Mouse (Mus musculus): ENCODE data around the gene Popdc3. TPM values are rescaled to one million over a fixed set of nuclear protein-coding genes. Genes with fewer than 3 reads are reported as not detected.

Popdc3 gene
- polyA plus RNA-seq, 1 experiment = not detected

DNA sequence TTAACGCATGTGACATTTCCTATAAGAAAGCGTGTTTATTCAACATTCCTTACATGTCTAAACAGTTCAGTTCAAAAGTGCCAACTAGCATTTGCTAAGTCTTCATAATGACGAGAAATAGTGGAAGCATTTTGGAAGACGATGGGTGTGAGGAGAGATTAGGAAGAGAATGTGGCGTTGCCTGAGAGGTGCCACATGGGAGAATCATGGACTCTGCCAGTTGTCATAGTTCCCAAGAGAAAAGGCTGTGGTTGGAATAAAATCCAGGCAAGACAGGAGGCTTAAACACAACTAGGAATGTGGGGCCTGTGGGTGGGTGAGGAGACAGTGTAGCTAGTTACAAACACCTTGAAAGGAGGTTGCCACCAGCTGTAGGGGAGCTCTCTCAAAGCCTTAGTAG, 127.3 kb downstream of the Popdc3 start:
- Histone ChIP-seq H3K27ac (ENCODE audit: control insufficient read depth, insufficient read depth, low read depth, low read length, poor library complexity) (no peak overlapping the region), H3K4me3 (replicated peaks; ENCODE audit: control insufficient read depth, low read depth, low read length) (no peak overlapping the region), H3K4me1 (ENCODE audit: control insufficient read depth, insufficient read depth, low read length) (no peaks in the 10 kb centered on the region)
- no peak for TF ChIP-seq CTCF (IDR thresholded peaks at IDR 0.05; ENCODE audit: control insufficient read depth, insufficient read depth, low read length)
- no peak for TF ChIP-seq POLR2A (IDR thresholded peaks at IDR 0.05; ENCODE audit: borderline replicate concordance, control insufficient read depth, low read depth, low read length)
- 81% methylated on average over 5 of the region's 5 CpGs for WGBS

DNA sequence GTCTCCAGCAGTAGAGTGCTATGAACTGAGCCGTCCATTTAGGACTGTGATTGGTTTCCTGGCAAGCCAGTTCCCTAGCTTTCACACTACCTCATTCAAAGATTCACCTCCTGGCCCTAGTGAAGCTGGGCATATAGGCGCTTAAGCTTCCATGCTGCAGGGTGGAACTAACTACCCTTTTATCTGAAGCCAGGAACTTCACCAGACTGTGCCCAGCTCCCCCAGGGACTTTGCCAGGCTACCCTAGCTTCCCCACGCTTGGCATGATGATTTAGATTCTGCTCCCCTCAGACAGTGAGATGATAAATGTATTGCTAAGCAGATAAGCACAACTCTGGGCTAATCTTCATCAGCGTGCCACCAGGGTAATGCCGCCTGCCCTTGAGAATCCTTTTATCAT, 133.2 kb downstream of the Popdc3 start:
- Histone ChIP-seq H3K27ac (ENCODE audit: control insufficient read depth, insufficient read depth, low read depth, low read length, poor library complexity) (no peak overlapping the region), H3K4me1 (ENCODE audit: control insufficient read depth, insufficient read depth, low read length) (no peaks in the 10 kb centered on the region), H3K4me3 (replicated peaks; ENCODE audit: control insufficient read depth, low read depth, low read length) (no peak overlapping the region)
- TF ChIP-seq POLR2A (IDR thresholded peaks at IDR 0.05; ENCODE audit: borderline replicate concordance, control insufficient read depth, low read depth, low read length) (no peak), CTCF (IDR thresholded peaks at IDR 0.05; ENCODE audit: control insufficient read depth, insufficient read depth, low read length) (no peak)
- 75% methylated on average over 5 of the region's 5 CpGs for WGBS

DNA sequence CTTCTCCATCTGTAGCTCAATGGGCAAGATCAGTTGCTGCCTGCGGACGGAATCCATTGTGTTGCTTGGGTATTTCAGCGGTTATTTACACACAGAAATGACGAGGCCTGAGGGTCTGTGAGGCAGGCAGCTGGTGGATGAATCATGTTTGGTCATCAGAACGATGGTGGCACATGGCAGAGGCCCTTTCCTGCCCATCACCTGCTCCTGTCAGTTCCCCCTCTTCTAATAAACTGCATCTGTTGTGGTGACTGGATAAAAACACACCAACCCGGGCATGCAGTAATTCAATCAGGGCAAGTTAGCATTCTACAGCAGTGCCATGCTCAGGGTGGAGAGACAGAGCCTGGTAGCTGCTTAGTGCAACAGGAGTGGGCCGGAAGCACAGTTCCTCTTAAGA, 133.7 kb downstream of the Popdc3 start:
- 67% methylated on average over 7 of the region's 7 CpGs for WGBS
- Histone ChIP-seq H3K4me1 (ENCODE audit: control insufficient read depth, insufficient read depth, low read length) (no peaks in the 10 kb centered on the region), H3K4me3 (replicated peaks; ENCODE audit: control insufficient read depth, low read depth, low read length) (no peak overlapping the region), H3K27ac (ENCODE audit: control insufficient read depth, insufficient read depth, low read depth, low read length, poor library complexity) (no peak overlapping the region)
- no peak for TF ChIP-seq CTCF (IDR thresholded peaks at IDR 0.05; ENCODE audit: control insufficient read depth, insufficient read depth, low read length)
- TF ChIP-seq POLR2A (IDR thresholded peaks at IDR 0.05; ENCODE audit: borderline replicate concordance, control insufficient read depth, low read depth, low read length) = no peak

DNA sequence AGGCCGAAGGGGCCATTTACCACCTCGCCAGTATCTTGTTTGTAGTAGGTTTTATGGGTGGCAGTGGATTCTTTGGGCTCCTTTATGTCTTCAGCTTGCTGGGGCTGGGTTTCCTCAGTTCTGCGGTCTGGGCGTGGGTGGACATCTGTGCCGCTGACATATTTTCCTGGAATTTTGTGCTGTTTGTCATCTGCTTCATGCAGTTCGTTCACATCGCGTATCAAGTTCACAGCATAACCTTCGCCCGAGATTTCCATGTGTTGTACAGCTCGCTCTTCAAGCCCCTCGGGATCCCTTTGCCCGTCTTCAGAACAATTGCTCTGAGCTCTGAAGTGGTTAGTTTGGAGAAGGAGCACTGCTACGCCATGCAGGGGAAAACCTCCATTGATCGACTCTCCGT, 137.0 kb downstream of the Popdc3 start:
- no peak for TF ChIP-seq POLR2A (IDR thresholded peaks at IDR 0.05; ENCODE audit: borderline replicate concordance, control insufficient read depth, low read depth, low read length)
- no peak for TF ChIP-seq CTCF (IDR thresholded peaks at IDR 0.05; ENCODE audit: control insufficient read depth, insufficient read depth, low read length)
- no peak overlapping the region for H3K27ac ChIP-seq (ENCODE audit: control insufficient read depth, insufficient read depth, low read depth, low read length, poor library complexity)
- WGBS = 88% methylated on average over 16 of the region's 16 CpGs
- H3K4me3 ChIP-seq (replicated peaks; ENCODE audit: control insufficient read depth, low read depth, low read length) = no peak overlapping the region
- H3K4me1 ChIP-seq (ENCODE audit: control insufficient read depth, insufficient read depth, low read length) = no peaks in the 10 kb centered on the region

DNA sequence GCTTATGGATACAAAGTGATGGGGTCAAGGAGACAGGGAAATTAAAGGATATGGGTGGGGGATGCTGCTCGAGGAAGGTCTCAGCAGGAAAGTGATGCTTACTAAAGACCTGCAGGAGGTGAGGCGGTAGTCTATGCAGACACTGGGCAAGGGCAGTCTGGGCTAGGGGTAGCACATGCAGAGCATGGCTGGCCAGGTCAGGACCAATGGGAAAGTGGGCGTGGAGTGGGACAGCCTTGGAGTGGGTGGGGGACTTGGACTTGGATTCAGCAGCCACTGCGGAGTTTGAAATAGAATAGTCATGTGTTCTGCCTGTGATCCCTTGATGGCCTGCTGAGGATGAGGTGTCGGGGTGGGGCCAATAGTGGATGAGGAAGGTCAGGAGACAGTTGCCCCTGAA, 141.0 kb downstream of the Popdc3 start:
- 82% methylated on average over 5 of the region's 5 CpGs for whole genome bisulfite sequencing
- TF ChIP-seq POLR2A (IDR thresholded peaks at IDR 0.05; ENCODE audit: borderline replicate concordance, control insufficient read depth, low read depth, low read length) (no peak), CTCF (IDR thresholded peaks at IDR 0.05; ENCODE audit: control insufficient read depth, insufficient read depth, low read length) (no peak)
- no peak overlapping the region for H3K4me3 ChIP-seq (replicated peaks; ENCODE audit: control insufficient read depth, low read depth, low read length)

GRCm38 (mm10) chr10:45320296-45320695, 142.4 kb downstream of the Popdc3 start:
- H3K27ac ChIP-seq (ENCODE audit: control insufficient read depth, insufficient read depth, low read depth, low read length, poor library complexity) = no peak overlapping the region
- 72% methylated on average over 3 of the region's 3 CpGs for WGBS
- no peaks in the 10 kb centered on the region for H3K4me1 ChIP-seq (ENCODE audit: control insufficient read depth, insufficient read depth, low read length)
- TF ChIP-seq CTCF (IDR thresholded peaks at IDR 0.05; ENCODE audit: control insufficient read depth, insufficient read depth, low read length) (no peak), POLR2A (IDR thresholded peaks at IDR 0.05; ENCODE audit: borderline replicate concordance, control insufficient read depth, low read depth, low read length) (no peak)
- no peak overlapping the region for H3K4me3 ChIP-seq (replicated peaks; ENCODE audit: control insufficient read depth, low read depth, low read length)

More for the DNA sequence above, 141.0 kb downstream of the Popdc3 start:
- no peaks in the 10 kb centered on the region for H3K4me1 ChIP-seq (ENCODE audit: control insufficient read depth, insufficient read depth, low read length)
- H3K27ac ChIP-seq (ENCODE audit: control insufficient read depth, insufficient read depth, low read depth, low read length, poor library complexity) = no peak overlapping the region

DNA sequence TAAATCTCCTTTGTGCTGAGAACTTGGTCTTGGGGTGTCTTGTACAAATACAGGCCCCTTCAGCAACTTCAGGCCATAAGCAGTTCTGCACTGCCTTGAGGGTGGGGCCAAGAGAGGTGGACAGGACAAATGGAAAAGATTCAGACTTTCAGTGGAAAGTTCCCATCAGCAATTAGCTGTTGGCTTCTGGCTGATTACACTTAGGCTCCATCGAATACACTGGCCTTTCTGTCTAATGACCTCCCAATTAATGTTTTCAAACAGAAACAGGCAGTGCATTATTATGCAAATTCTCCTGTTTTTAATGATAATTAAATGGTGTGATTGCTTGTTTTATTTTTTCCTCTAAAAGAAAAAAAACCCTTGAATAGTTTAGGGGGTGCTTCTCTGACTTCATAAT, 146.3 kb downstream of the Popdc3 start:
- no peak overlapping the region for H3K4me3 ChIP-seq (replicated peaks; ENCODE audit: control insufficient read depth, low read depth, low read length)
- no peaks in the 10 kb centered on the region for H3K4me1 ChIP-seq (ENCODE audit: control insufficient read depth, insufficient read depth, low read length)
- H3K27ac ChIP-seq (ENCODE audit: control insufficient read depth, insufficient read depth, low read depth, low read length, poor library complexity) = no peak overlapping the region
- WGBS = 66% methylated on average over 1 of the region's 1 CpGs
- TF ChIP-seq CTCF (IDR thresholded peaks at IDR 0.05; ENCODE audit: control insufficient read depth, insufficient read depth, low read length) (no peak), POLR2A (IDR thresholded peaks at IDR 0.05; ENCODE audit: borderline replicate concordance, control insufficient read depth, low read depth, low read length) (no peak)

GRCm38 (mm10) chr10:45328196-45329000, 150.5 kb downstream of the Popdc3 start:
- TF ChIP-seq CTCF (IDR thresholded peaks at IDR 0.05; ENCODE audit: control insufficient read depth, insufficient read depth, low read length) (no peak), POLR2A (IDR thresholded peaks at IDR 0.05; ENCODE audit: borderline replicate concordance, control insufficient read depth, low read depth, low read length) (no peak)
- H3K4me3 ChIP-seq (replicated peaks; ENCODE audit: control insufficient read depth, low read depth, low read length) = no peak overlapping the region
- H3K4me1 ChIP-seq (ENCODE audit: control insufficient read depth, insufficient read depth, low read length) = no peaks in the 10 kb centered on the region
- H3K27ac ChIP-seq (ENCODE audit: control insufficient read depth, insufficient read depth, low read depth, low read length, poor library complexity) = no peak overlapping the region
- 76% methylated on average over 7 of the region's 7 CpGs for WGBS

Measured in bone marrow, adult 2 months (tissue).